Mouse (Mus musculus): ENCODE measurements at regions not wholly inside any gene's neighbourhood (a gene's known extent, or its start where the extent isn't known, plus 50 kb on each side); places are given as distances from the start of the nearest gene placed in this dataset.

GRCm38 (mm10) chr4:124002760-124003159 is 84.9 kb upstream of the 4930535I16Rik start:
- no peaks in the 10 kb centered on the region for H3K27me3 ChIP-seq (ENCODE audit: control insufficient read depth, insufficient read depth, low read length)
- TF ChIP-seq CTCF (IDR thresholded peaks at IDR 0.05; ENCODE audit: control insufficient read depth, insufficient read depth, insufficient replicate concordance, low read depth, low read length) (no peak), POLR2A (IDR thresholded peaks at IDR 0.05; ENCODE audit: control insufficient read depth, low read depth, low read length) (no peak)

GRCm38 (mm10) chr4:124002105-124002504 is 84.3 kb upstream of the 4930535I16Rik start:
- no peak overlapping the region for H3K27ac ChIP-seq (ENCODE audit: control insufficient read depth, insufficient read depth, low read depth, low read length)
- no peaks in the 10 kb centered on the region for H3K36me3 ChIP-seq (ENCODE audit: control insufficient read depth, insufficient read depth, low read length)
- H3K4me1 ChIP-seq (ENCODE audit: control insufficient read depth, insufficient read depth, low read length), result peaks cover 4% of the 10 kb centered on the region; the same call in 1 of the 2 replicates
- H3K27me3 ChIP-seq (ENCODE audit: control insufficient read depth, insufficient read depth, low read length), result no peaks in the 10 kb centered on the region
- TF ChIP-seq POLR2A (IDR thresholded peaks at IDR 0.05; ENCODE audit: control insufficient read depth, low read depth, low read length) (no peak), CTCF (IDR thresholded peaks at IDR 0.05; ENCODE audit: control insufficient read depth, insufficient read depth, insufficient replicate concordance, low read depth, low read length) (no peak)
- no peak overlapping the region for H3K4me3 ChIP-seq (ENCODE audit: control insufficient read depth, low read depth, low read length)

More at GRCm38 (mm10) chr4:124002760-124003159, 84.9 kb upstream of the 4930535I16Rik start:
- H3K27ac ChIP-seq (ENCODE audit: control insufficient read depth, insufficient read depth, low read depth, low read length), result no peak overlapping the region
- peaks cover 4% of the 10 kb centered on the region; the same call in 1 of the 2 replicates for H3K4me1 ChIP-seq (ENCODE audit: control insufficient read depth, insufficient read depth, low read length)
- no peaks in the 10 kb centered on the region for H3K36me3 ChIP-seq (ENCODE audit: control insufficient read depth, insufficient read depth, low read length)
- no peak overlapping the region for H3K4me3 ChIP-seq (ENCODE audit: control insufficient read depth, low read depth, low read length)

GRCm38 (mm10) chr4:123995815-123996214 is 78.0 kb upstream of the 4930535I16Rik start:
- Histone ChIP-seq H3K27me3 (ENCODE audit: control insufficient read depth, insufficient read depth, low read length) (no peaks in the 10 kb centered on the region), H3K4me3 (ENCODE audit: control insufficient read depth, low read depth, low read length) (no peak overlapping the region), H3K4me1 (ENCODE audit: control insufficient read depth, insufficient read depth, low read length) (peaks cover 9% of the 10 kb centered on the region), H3K36me3 (ENCODE audit: control insufficient read depth, insufficient read depth, low read length) (no peaks in the 10 kb centered on the region), H3K27ac (ENCODE audit: control insufficient read depth, insufficient read depth, low read depth, low read length) (no peak overlapping the region)
- TF ChIP-seq CTCF (IDR thresholded peaks at IDR 0.05; ENCODE audit: control insufficient read depth, insufficient read depth, insufficient replicate concordance, low read depth, low read length) (no peak), POLR2A (IDR thresholded peaks at IDR 0.05; ENCODE audit: control insufficient read depth, low read depth, low read length) (no peak)

GRCm38 (mm10) chr4:123991223-123991622 is 73.4 kb upstream of the 4930535I16Rik start:
- Histone ChIP-seq H3K27ac (ENCODE audit: control insufficient read depth, insufficient read depth, low read depth, low read length) (no peak overlapping the region), H3K27me3 (ENCODE audit: control insufficient read depth, insufficient read depth, low read length) (no peaks in the 10 kb centered on the region), H3K36me3 (ENCODE audit: control insufficient read depth, insufficient read depth, low read length) (no peaks in the 10 kb centered on the region), H3K4me3 (ENCODE audit: control insufficient read depth, low read depth, low read length) (no peak overlapping the region), H3K4me1 (ENCODE audit: control insufficient read depth, insufficient read depth, low read length) (peaks cover 9% of the 10 kb centered on the region)
- no peak for TF ChIP-seq POLR2A (IDR thresholded peaks at IDR 0.05; ENCODE audit: control insufficient read depth, low read depth, low read length)
- no peak for TF ChIP-seq CTCF (IDR thresholded peaks at IDR 0.05; ENCODE audit: control insufficient read depth, insufficient read depth, insufficient replicate concordance, low read depth, low read length)

- no peaks in the 10 kb centered on the region for H3K36me3 ChIP-seq (ENCODE audit: control insufficient read depth, insufficient read depth, low read length)
- H3K27me3 ChIP-seq (ENCODE audit: control insufficient read depth, insufficient read depth, low read length), result no peaks in the 10 kb centered on the region
- peaks cover 9% of the 10 kb centered on the region for H3K4me1 ChIP-seq (ENCODE audit: control insufficient read depth, insufficient read depth, low read length)
- H3K4me3 ChIP-seq (ENCODE audit: control insufficient read depth, low read depth, low read length), result peak overlapping the region; percentile 13
- TF ChIP-seq POLR2A (IDR thresholded peaks at IDR 0.05; ENCODE audit: control insufficient read depth, low read depth, low read length) (no peak), CTCF (IDR thresholded peaks at IDR 0.05; ENCODE audit: control insufficient read depth, insufficient read depth, insufficient replicate concordance, low read depth, low read length) (no peak)
- H3K27ac ChIP-seq (ENCODE audit: control insufficient read depth, insufficient read depth, low read depth, low read length), result no peak overlapping the region
Measured at GRCm38 (mm10) chr4:123990293-123991185, 72.7 kb upstream of the 4930535I16Rik start.

Measured in testis, adult 2 months (tissue).